Mouse (Mus musculus) ES-E14 (cell line): ENCODE measurements around the gene Rsph3a.
"Not testable (repeated sequence)": the region's sequence is repeated elsewhere in the genome, so short reads cannot be mapped to it uniquely, and the experiment has no call there.

Experiments
- CHD2 ChIP-seq: IDR thresholded peaks from 2 replicates; pipeline ENCODE4 v1.6.1; 2014; ENCODE audit warnings: mild to moderate bottlenecking, low read depth, low read length, inconsistent platforms
- MAFK ChIP-seq: IDR thresholded peaks from 2 replicates; pipeline ENCODE4 v1.6.1; 2014; ENCODE audit warnings: mild to moderate bottlenecking, low read depth, low read length, inconsistent platforms; ENCODE audit not compliant: insufficient read depth

- TF ChIP-seq CHD2, MAFK: not testable (repeated sequence)
Observed at GRCm38 (mm10) chr17:7963333-7963732, 17.9 kb downstream of the Rsph3a start.
